Mouse (Mus musculus): ENCODE results near the gene Shc2. TPM values are rescaled to one million over a fixed set of nuclear protein-coding genes. Genes with fewer than 3 reads are reported as not detected.

Shc2 gene
- polyA plus RNA-seq, 1 experiment from 2014 or later = 9.8 TPM

DNA sequence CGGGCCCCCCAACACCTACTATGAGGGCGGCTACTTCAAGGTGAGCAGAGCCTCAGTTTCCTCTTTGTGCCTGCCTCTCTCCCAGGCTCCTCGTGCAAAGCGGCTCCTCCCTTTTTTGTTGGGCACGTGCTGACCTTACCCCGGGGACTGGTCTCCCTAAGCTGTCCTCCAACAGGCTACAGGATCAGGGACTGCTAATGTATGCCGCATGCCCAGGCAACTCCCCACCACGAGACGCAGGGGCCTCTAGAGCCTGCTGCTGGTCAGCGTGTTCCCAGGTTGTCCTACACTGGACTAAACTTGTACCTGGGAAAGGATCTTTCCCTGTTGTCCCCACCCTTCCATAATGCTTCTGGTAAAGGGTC, 44.8 kb upstream of the Shc2 start:
- DNase-seq (ENCODE audit: low spot score) = no peak
- Histone ChIP-seq H3K4me2 (ENCODE audit: low read depth, low read length) (peak overlapping the region; percentile 57), H3K27ac (replicated peaks; ENCODE audit: low read depth, low read length) (no peak overlapping the region; the same call in 1 of the 2 replicates), H3K4me1 (ENCODE audit: control insufficient read depth, insufficient read depth, low read length) (peaks cover 6% of the 10 kb centered on the region), H3K36me3 (replicated peaks; ENCODE audit: control insufficient read depth, insufficient read depth, low read depth, low read length) (peaks cover 10% of the 10 kb centered on the region), H3K27me3 (ENCODE audit: control insufficient read depth, insufficient read depth, low read length) (no peaks in the 10 kb centered on the region), H3K9ac (replicated peaks; ENCODE audit: low read length) (peak overlapping the region; percentile 83), H3K9me3 (replicated peaks; ENCODE audit: control insufficient read depth, low read length) (no peaks in the 10 kb centered on the region), H3K4me3 (ENCODE audit: low read depth, low read length) (peak overlapping the region; percentile 89)
- WGBS = 0% methylated on average over 10 of the region's 10 CpGs
- peak; percentile 10; the same call in 1 of the 2 replicates for ATAC-seq (replicated peaks; ENCODE audit: insufficient number of reproducible peaks, low FRiP score, low TSS enrichment, low read depth)

DNA sequence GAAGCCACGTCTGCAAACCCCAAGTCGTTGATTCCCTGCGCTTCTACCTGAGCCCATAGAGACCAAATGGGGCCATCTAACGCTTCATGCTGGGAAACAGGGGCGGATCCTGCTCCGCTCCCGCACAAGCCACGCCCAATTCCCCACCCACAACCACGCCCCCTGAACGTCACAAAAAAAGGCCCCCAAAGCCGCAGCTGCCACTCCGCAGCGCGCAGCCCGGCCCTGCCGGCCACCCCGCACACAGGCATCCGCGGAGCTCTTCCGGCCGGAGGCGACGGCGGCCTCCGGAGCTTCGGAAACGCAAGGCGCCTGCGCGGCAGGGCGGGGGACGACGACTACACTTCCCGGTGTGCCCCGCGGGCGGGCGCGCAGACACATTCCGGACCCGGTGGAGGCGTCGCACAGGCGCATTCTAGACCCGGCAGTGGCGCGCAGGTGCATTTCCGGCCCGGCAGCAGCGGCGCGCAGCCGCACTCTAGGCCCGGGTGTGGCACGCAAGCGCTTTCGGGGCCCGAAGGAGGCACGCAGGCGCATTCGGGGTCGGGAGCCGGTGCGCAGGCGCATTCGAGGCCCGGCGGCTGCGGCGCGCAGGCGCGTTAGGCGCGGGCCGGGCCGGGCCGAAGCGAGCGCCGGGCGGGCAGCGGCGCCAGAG, 44.0 kb upstream of the Shc2 start, which contains the start of gene Cdc34:
Gene Cdc34, plus strand, starts transcription at position 605 of the 655 bp plus-strand sequence.
- ATAC-seq (replicated peaks; ENCODE audit: insufficient number of reproducible peaks, low FRiP score, low TSS enrichment, low read depth) = peak; percentile 92
- WGBS = under 1% methylated on average over 78 of the region's 84 CpGs
- peak within 1 kb of the TSS; percentile 60 for H3K4me2 ChIP-seq (ENCODE audit: low read depth, low read length)

GRCm38 (mm10) chr10:79680606-79681495, 43.1 kb upstream of the Shc2 start:
- peaks cover 7% of the 10 kb centered on the region for H3K36me3 ChIP-seq (replicated peaks; ENCODE audit: control insufficient read depth, insufficient read depth, low read depth, low read length)
- peak overlapping the region; percentile 59; the same call in 1 of the 2 replicates for H3K27ac ChIP-seq (replicated peaks; ENCODE audit: low read depth, low read length)
- no peaks in the 10 kb centered on the region for H3K9me3 ChIP-seq (replicated peaks; ENCODE audit: control insufficient read depth, low read length)
- H3K4me1 ChIP-seq (ENCODE audit: control insufficient read depth, insufficient read depth, low read length) = peaks cover 6% of the 10 kb centered on the region
- H3K4me3 ChIP-seq (ENCODE audit: low read depth, low read length) = peak overlapping the region; percentile 89
- WGBS = 37% methylated on average over 11 of the region's 11 CpGs
- no peaks in the 10 kb centered on the region for H3K27me3 ChIP-seq (ENCODE audit: control insufficient read depth, insufficient read depth, low read length)
- ATAC-seq (replicated peaks; ENCODE audit: insufficient number of reproducible peaks, low FRiP score, low TSS enrichment, low read depth) (peak; percentile 24), DNase-seq (ENCODE audit: low spot score) (no peak)
- peak overlapping the region; percentile 83 for H3K9ac ChIP-seq (replicated peaks; ENCODE audit: low read length)
- peak overlapping the region; percentile 60 for H3K4me2 ChIP-seq (ENCODE audit: low read depth, low read length)

More for the DNA sequence above, 44.0 kb upstream of the Shc2 start, which contains the start of gene Cdc34:
- Histone ChIP-seq H3K9me3 (replicated peaks; ENCODE audit: control insufficient read depth, low read length) (no peaks in the 10 kb centered on the region), H3K9ac (replicated peaks; ENCODE audit: low read length) (peak within 1 kb of the TSS; percentile 83), H3K4me1 (ENCODE audit: control insufficient read depth, insufficient read depth, low read length) (peaks cover 6% of the 10 kb centered on the region), H3K27me3 (ENCODE audit: control insufficient read depth, insufficient read depth, low read length) (no peaks in the 10 kb centered on the region), H3K27ac (replicated peaks; ENCODE audit: low read depth, low read length) (peak within 1 kb of the TSS; percentile 59), H3K4me3 (ENCODE audit: low read depth, low read length) (peak within 1 kb of the TSS; percentile 89), H3K36me3 (replicated peaks; ENCODE audit: control insufficient read depth, insufficient read depth, low read depth, low read length) (peaks cover 10% of the 10 kb centered on the region)
- peak; percentile 98 for DNase-seq (ENCODE audit: low spot score)

- Histone ChIP-seq H3K36me3 (replicated peaks; ENCODE audit: control insufficient read depth, insufficient read depth, low read depth, low read length) (no peaks in the 10 kb centered on the region; the same call in 1 of the 2 replicates), H3K4me1 (ENCODE audit: control insufficient read depth, insufficient read depth, low read length) (peaks cover under 1% of the 10 kb centered on the region; the same call in 1 of the 2 replicates), H3K27ac (replicated peaks; ENCODE audit: low read depth, low read length) (no peak overlapping the region), H3K9ac (replicated peaks; ENCODE audit: low read length) (no peak overlapping the region), H3K27me3 (ENCODE audit: control insufficient read depth, insufficient read depth, low read length) (no peaks in the 10 kb centered on the region), H3K9me3 (replicated peaks; ENCODE audit: control insufficient read depth, low read length) (no peaks in the 10 kb centered on the region), H3K4me2 (ENCODE audit: low read depth, low read length) (no peak overlapping the region), H3K4me3 (ENCODE audit: low read depth, low read length) (no peak overlapping the region)
- ATAC-seq (replicated peaks; ENCODE audit: insufficient number of reproducible peaks, low FRiP score, low TSS enrichment, low read depth) (no peak), DNase-seq (ENCODE audit: low spot score) (no peak)
- 50% methylated on average over 44 of the region's 44 CpGs for WGBS
Measured at GRCm38 (mm10) chr10:79675346-79676035, 37.8 kb upstream of the Shc2 start.

DNA sequence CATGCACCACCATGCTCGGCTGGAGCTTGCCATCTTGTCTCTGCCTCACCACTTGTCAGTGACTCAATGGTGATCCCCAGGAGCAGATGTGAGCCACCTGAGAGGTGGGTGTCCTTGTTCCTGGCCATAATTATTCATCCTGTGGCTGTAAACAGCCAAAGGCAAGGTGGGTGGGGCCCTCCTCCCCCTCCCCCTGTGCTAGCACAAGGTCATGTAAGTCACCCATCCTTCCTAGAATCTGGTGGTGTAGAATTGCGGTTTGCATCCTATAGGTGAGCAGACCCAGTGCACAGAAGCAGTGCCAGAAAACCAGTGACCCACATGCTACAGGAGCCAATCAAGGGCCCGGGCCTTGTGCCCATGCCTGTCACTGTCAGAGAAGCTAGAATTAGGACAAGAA, 35.3 kb upstream of the Shc2 start:
- Histone ChIP-seq H3K9ac (replicated peaks; ENCODE audit: low read length) (no peak overlapping the region), H3K27me3 (ENCODE audit: control insufficient read depth, insufficient read depth, low read length) (no peaks in the 10 kb centered on the region), H3K27ac (replicated peaks; ENCODE audit: low read depth, low read length) (no peak overlapping the region), H3K4me1 (ENCODE audit: control insufficient read depth, insufficient read depth, low read length) (peaks cover 4% of the 10 kb centered on the region), H3K4me2 (ENCODE audit: low read depth, low read length) (no peak overlapping the region), H3K36me3 (replicated peaks; ENCODE audit: control insufficient read depth, insufficient read depth, low read depth, low read length) (no peaks in the 10 kb centered on the region; the same call in 1 of the 2 replicates), H3K9me3 (replicated peaks; ENCODE audit: control insufficient read depth, low read length) (no peaks in the 10 kb centered on the region), H3K4me3 (ENCODE audit: low read depth, low read length) (no peak overlapping the region)
- no peak for DNase-seq (ENCODE audit: low spot score)
- 94% methylated on average over 3 of the region's 3 CpGs for WGBS
- ATAC-seq (replicated peaks; ENCODE audit: insufficient number of reproducible peaks, low FRiP score, low TSS enrichment, low read depth) = no peak

DNA sequence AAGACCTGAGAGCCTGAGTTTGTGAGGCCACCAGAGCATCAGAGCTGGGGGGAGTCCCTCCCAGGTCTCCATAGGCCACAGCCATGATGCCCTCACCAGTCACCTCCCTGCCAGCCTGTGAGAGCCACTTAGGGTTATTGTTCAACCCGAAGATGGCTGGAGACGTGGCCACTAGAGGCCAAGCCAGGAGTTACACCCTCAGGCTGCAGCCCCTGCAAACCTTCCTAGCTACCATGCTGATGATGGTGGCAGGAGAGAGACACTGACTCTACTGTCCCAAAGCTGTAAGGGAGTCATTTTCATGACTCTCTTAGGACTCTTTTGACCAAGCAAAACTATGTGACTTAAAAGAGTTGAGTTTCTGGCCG, 34.4 kb upstream of the Shc2 start:
- Histone ChIP-seq H3K9ac (replicated peaks; ENCODE audit: low read length) (no peak overlapping the region), H3K4me3 (ENCODE audit: low read depth, low read length) (no peak overlapping the region), H3K4me2 (ENCODE audit: low read depth, low read length) (no peak overlapping the region), H3K36me3 (replicated peaks; ENCODE audit: control insufficient read depth, insufficient read depth, low read depth, low read length) (no peaks in the 10 kb centered on the region; the same call in 1 of the 2 replicates), H3K27me3 (ENCODE audit: control insufficient read depth, insufficient read depth, low read length) (no peaks in the 10 kb centered on the region), H3K4me1 (ENCODE audit: control insufficient read depth, insufficient read depth, low read length) (peaks cover 4% of the 10 kb centered on the region), H3K27ac (replicated peaks; ENCODE audit: low read depth, low read length) (no peak overlapping the region), H3K9me3 (replicated peaks; ENCODE audit: control insufficient read depth, low read length) (no peaks in the 10 kb centered on the region)
- ATAC-seq (replicated peaks; ENCODE audit: insufficient number of reproducible peaks, low FRiP score, low TSS enrichment, low read depth) = no peak
- DNase-seq (ENCODE audit: low spot score) = no peak
- 49% methylated on average over 3 of the region's 3 CpGs for WGBS

DNA sequence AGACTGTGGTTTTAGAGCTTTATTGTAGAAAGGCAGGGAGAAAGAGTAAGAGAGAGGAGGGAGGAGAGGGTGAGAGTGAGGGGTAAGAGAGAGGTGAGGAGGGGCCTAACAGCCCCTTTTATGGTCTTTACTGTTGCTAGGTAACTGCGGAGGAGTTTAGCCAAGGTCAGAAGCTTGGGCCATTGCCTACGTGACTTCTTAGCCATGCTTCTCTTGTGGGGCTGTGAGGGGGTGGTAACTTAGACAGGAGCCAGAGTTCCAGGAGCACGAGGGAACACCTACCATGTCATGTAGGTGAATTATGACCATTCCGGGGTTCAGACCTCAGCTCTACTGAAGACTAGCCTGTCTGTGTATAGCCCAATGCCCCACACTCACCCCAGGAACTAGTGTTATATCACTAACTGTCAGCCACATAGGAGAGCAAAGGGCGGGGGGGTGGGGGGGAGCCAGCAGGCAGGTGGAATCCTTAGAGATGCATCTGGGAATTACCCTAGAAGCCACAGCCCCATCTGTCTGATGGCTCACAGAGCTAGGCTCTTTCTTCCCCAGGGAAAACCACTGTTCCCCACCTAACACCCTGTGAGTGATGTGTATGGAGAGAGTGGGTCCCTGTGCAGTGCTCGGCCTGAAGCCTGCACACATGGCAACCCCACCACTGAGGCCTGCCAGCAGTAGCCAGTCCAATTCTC, 33.8 kb upstream of the Shc2 start:
- Histone ChIP-seq H3K4me1 (ENCODE audit: control insufficient read depth, insufficient read depth, low read length) (peaks cover 4% of the 10 kb centered on the region), H3K9me3 (replicated peaks; ENCODE audit: control insufficient read depth, low read length) (no peaks in the 10 kb centered on the region), H3K9ac (replicated peaks; ENCODE audit: low read length) (no peak overlapping the region), H3K36me3 (replicated peaks; ENCODE audit: control insufficient read depth, insufficient read depth, low read depth, low read length) (no peaks in the 10 kb centered on the region; the same call in 1 of the 2 replicates), H3K27ac (replicated peaks; ENCODE audit: low read depth, low read length) (no peak overlapping the region), H3K4me2 (ENCODE audit: low read depth, low read length) (no peak overlapping the region), H3K27me3 (ENCODE audit: control insufficient read depth, insufficient read depth, low read length) (no peaks in the 10 kb centered on the region), H3K4me3 (ENCODE audit: low read depth, low read length) (no peak overlapping the region)
- 72% methylated on average over 6 of the region's 6 CpGs for WGBS
- ATAC-seq (replicated peaks; ENCODE audit: insufficient number of reproducible peaks, low FRiP score, low TSS enrichment, low read depth) (no peak), DNase-seq (ENCODE audit: low spot score) (no peak)

Measured in embryonic facial prominence, embryonic 11.5 days (tissue).